Mouse (Mus musculus) limb, embryonic 14.5 days (tissue): Measurements from ENCODE around the gene Slc44a3. TPM values are rescaled to one million over a fixed set of nuclear protein-coding genes. Genes with fewer than 3 reads are reported as not detected.

ENCODE experiments used
- ATAC-seq: fragments of 200-750 bp; cut with Nextera tagmentation; 2 replicates; pipeline ENCODE4 v1.8.0; 2017; ENCODE audit warnings: low read depth, moderate number of reproducible peaks, moderate TSS enrichment; ENCODE audit not compliant: low FRiP score
- DNase-seq: peaks from one replicate; pipeline ENCODE4 v3.0.0-alpha.2; 2015; ENCODE audit warnings: low spot score
- H3K27ac ChIP-seq: fragments of 300-500 bp; sonication (generic); replicated peaks from 2 replicates; pipeline ENCODE4 v1.5.1; 2014; ENCODE audit warnings: low read depth, mild to moderate bottlenecking, low read length, moderate library complexity, mixed read lengths
- H3K27me3 ChIP-seq: fragments of 300-500 bp; sonication (generic); 2 replicates; pipeline ENCODE4 v1.6.1; 2014; ENCODE audit warnings: low read length, mixed read lengths; ENCODE audit not compliant: control insufficient read depth, insufficient read depth
- H3K36me3 ChIP-seq: fragments of 300-500 bp; sonication (generic); 2 replicates; pipeline ENCODE4 v1.6.1; 2014; ENCODE audit warnings: mild to moderate bottlenecking, low read length, moderate library complexity, mixed read lengths; ENCODE audit not compliant: control insufficient read depth, insufficient read depth
- H3K4me1 ChIP-seq: fragments of 300-500 bp; sonication (generic); 2 replicates; pipeline ENCODE4 v1.6.1; 2014; ENCODE audit warnings: antibody characterized with exemption, low read length, mixed read lengths; ENCODE audit not compliant: control insufficient read depth, insufficient read depth
- H3K4me2 ChIP-seq: fragments of 300-500 bp; sonication (generic); replicated peaks from 2 replicates; pipeline ENCODE4 v1.6.1; 2014; ENCODE audit warnings: low read depth, mild to moderate bottlenecking, low read length, moderate library complexity; ENCODE audit not compliant: severe bottlenecking
- H3K4me3 ChIP-seq: fragments of 300-500 bp; sonication (generic); replicated peaks from 2 replicates; pipeline ENCODE4 v1.5.1; 2014; ENCODE audit warnings: low read length
- H3K9ac ChIP-seq: fragments of 300-500 bp; sonication (generic); 2 replicates; pipeline ENCODE4 v1.6.1; 2014; ENCODE audit warnings: mild to moderate bottlenecking, low read depth, low read length, moderate library complexity; ENCODE audit not compliant: severe bottlenecking
- H3K9me3 ChIP-seq: fragments of 300-500 bp; sonication (generic); 2 replicates; pipeline ENCODE4 v1.6.1; 2016; ENCODE audit warnings: low read length; ENCODE audit not compliant: control insufficient read depth
- POLR2A ChIP-seq: fragments of 200-500 bp; IDR thresholded peaks from 2 replicates; pipeline ENCODE4 v1.8.0; 2012; ENCODE audit warnings: inconsistent platforms, mild to moderate bottlenecking, moderate library complexity, borderline replicate concordance; ENCODE audit not compliant: insufficient read depth, insufficient read length; ENCODE audit errors: extremely low read depth
- WGBS: fragments of 180-500 bp; shearing (Covaris S2); extraction: QIAGEN DNeasy Blood & Tissue Kit; methylation state at CpG from one replicate; pipeline ENCODE4 v1.1.7; 2014; 5-methylcytosine and 5-hydroxymethylcytosine counted together
- polyA plus RNA-seq, 2 experiments: library from polyadenylated mRNA; depleted of rRNA in 1 of 2; stranded (reverse) in 1 of 2; unstranded in 1 of 2; fragments of >200 nt; fragmentation: Nextera tagmentation in 1 of 2; extraction: Ambion mirVana in 1 of 2; gene quantifications; 2 replicates each; pipeline versions ENCODE4 v1.2.1 to v1.2.3; 2012 to 2014

Slc44a3 gene
- polyA plus RNA-seq, 2 experiments, result 0.91 to 1.7 TPM

- no peak overlapping the region for H3K4me3 ChIP-seq
- DNase-seq (peak; percentile 74), ATAC-seq (peak; percentile 82)
- no peak overlapping the region for H3K4me2 ChIP-seq
- H3K27ac ChIP-seq, result no peak overlapping the region
- H3K36me3 ChIP-seq, result no peaks in the 10 kb centered on the region
- TF ChIP-seq POLR2A, result no peak
- H3K4me1 ChIP-seq, result peaks cover 11% of the 10 kb centered on the region
- no peak overlapping the region for H3K9ac ChIP-seq
- no peaks in the 10 kb centered on the region for H3K9me3 ChIP-seq
- H3K27me3 ChIP-seq, result no peaks in the 10 kb centered on the region
- 54% methylated on average over 26 of the region's 26 CpGs for WGBS
Measured at GRCm38 (mm10) chr3:121480030-121480960, 51.9 kb downstream of the Slc44a3 start.

- DNase-seq, result no peak
- no peak for ATAC-seq
- Histone ChIP-seq H3K36me3 (no peaks in the 10 kb centered on the region), H3K4me1 (peaks cover 5% of the 10 kb centered on the region; the same call in 1 of the 2 replicates), H3K4me2 (no peak overlapping the region), H3K27ac (no peak overlapping the region), H3K4me3 (no peak overlapping the region), H3K27me3 (no peaks in the 10 kb centered on the region), H3K9me3 (no peaks in the 10 kb centered on the region), H3K9ac (no peak overlapping the region)
- TF ChIP-seq POLR2A, result no peak
- WGBS, result 76% methylated on average over 3 of the region's 3 CpGs
Measured at GRCm38 (mm10) chr3:121474738-121475137, 57.5 kb downstream of the Slc44a3 start.

- Histone ChIP-seq H3K4me2 (no peak overlapping the region), H3K4me3 (no peak overlapping the region), H3K9ac (no peak overlapping the region), H3K4me1 (peaks cover 16% of the 10 kb centered on the region), H3K27ac (no peak overlapping the region), H3K36me3 (no peaks in the 10 kb centered on the region), H3K27me3 (no peaks in the 10 kb centered on the region), H3K9me3 (no peaks in the 10 kb centered on the region)
- ATAC-seq (no peak), DNase-seq (no peak)
- no peak for TF ChIP-seq POLR2A
- 54% methylated on average over 11 of the region's 11 CpGs for WGBS
Measured at GRCm38 (mm10) chr3:121471703-121472102, 60.5 kb downstream of the Slc44a3 start.

- Histone ChIP-seq H3K4me2 (peak overlapping the region; percentile 35), H3K27ac (peak overlapping the region; percentile 88), H3K27me3 (no peaks in the 10 kb centered on the region), H3K36me3 (no peaks in the 10 kb centered on the region), H3K4me3 (no peak overlapping the region), H3K4me1 (peaks cover 22% of the 10 kb centered on the region), H3K9me3 (no peaks in the 10 kb centered on the region), H3K9ac (peak overlapping the region; percentile 29; the same call in 1 of the 2 replicates)
- no peak for TF ChIP-seq POLR2A
- peak; percentile 84 for ATAC-seq
- peak; percentile 74 for DNase-seq
- 3% methylated on average over 13 of the region's 13 CpGs for WGBS
Measured at GRCm38 (mm10) chr3:121469185-121469975, 62.8 kb downstream of the Slc44a3 start.

- H3K4me1 ChIP-seq, result peaks cover 26% of the 10 kb centered on the region
- no peak overlapping the region for H3K4me2 ChIP-seq
- no peaks in the 10 kb centered on the region for H3K9me3 ChIP-seq
- H3K27me3 ChIP-seq, result no peaks in the 10 kb centered on the region
- DNase-seq, result no peak
- H3K27ac ChIP-seq, result 0 out of 2 replicates have a peak overlapping the region, but pooled peaks have one; percentile 88
- no peak overlapping the region for H3K4me3 ChIP-seq
- no peak overlapping the region for H3K9ac ChIP-seq
- no peak for ATAC-seq
- WGBS, result 38% methylated on average over 1 of the region's 2 CpGs
- no peak for TF ChIP-seq POLR2A
- no peaks in the 10 kb centered on the region for H3K36me3 ChIP-seq
Measured at GRCm38 (mm10) chr3:121468136-121468535, 64.1 kb downstream of the Slc44a3 start.
